Mouse (Mus musculus) intestine, postnatal 0 days (tissue): ENCODE measurements around the gene Farp2. TPM values are rescaled to one million over a fixed set of nuclear protein-coding genes. Genes with fewer than 3 reads are reported as not detected.

Experiments used
- ATAC-seq: fragments of 200-750 bp; cut with Nextera tagmentation; 2 replicates; pipeline ENCODE4 v1.8.0; 2017; ENCODE audit warnings: mild to moderate bottlenecking, moderate TSS enrichment, moderate library complexity
- H3K27ac ChIP-seq: fragments of 300-500 bp; sonication (generic); 2 replicates; pipeline ENCODE4 v1.5.1; 2014; ENCODE audit warnings: mild to moderate bottlenecking, low read depth, low read length, moderate library complexity
- H3K27me3 ChIP-seq: fragments of 300-500 bp; sonication (generic); replicated peaks from 2 replicates; pipeline ENCODE4 v1.6.1; 2014; ENCODE audit warnings: low read length, mixed read lengths; ENCODE audit not compliant: control insufficient read depth, insufficient read depth
- H3K36me3 ChIP-seq: fragments of 300-500 bp; sonication (generic); 2 replicates; pipeline ENCODE4 v1.6.1; 2014; ENCODE audit warnings: mild to moderate bottlenecking, moderate library complexity; ENCODE audit not compliant: control insufficient read depth, insufficient read depth
- H3K4me1 ChIP-seq: fragments of 300-500 bp; sonication (generic); replicated peaks from 2 replicates; pipeline ENCODE4 v1.6.1; 2014; ENCODE audit warnings: antibody characterized with exemption, low read length, mixed read lengths; ENCODE audit not compliant: control insufficient read depth, insufficient read depth
- H3K4me2 ChIP-seq: fragments of 300-500 bp; sonication (generic); replicated peaks from 2 replicates; pipeline ENCODE4 v1.6.1; 2014; ENCODE audit warnings: low read depth, mild to moderate bottlenecking, moderate library complexity
- H3K4me3 ChIP-seq: fragments of 300-500 bp; sonication (generic); 2 replicates; pipeline ENCODE4 v1.5.1; 2014; ENCODE audit warnings: low read depth, low read length
- H3K9ac ChIP-seq: fragments of 300-500 bp; sonication (generic); 2 replicates; pipeline ENCODE4 v1.6.1; 2014; ENCODE audit warnings: mild to moderate bottlenecking, low read depth, low read length
- H3K9me3 ChIP-seq: fragments of 300-500 bp; sonication (generic); 2 replicates; pipeline ENCODE4 v1.6.1; 2016; ENCODE audit warnings: mixed run types; ENCODE audit not compliant: control insufficient read depth
- CTCF ChIP-seq: sonication (generic); IDR thresholded peaks from 2 replicates; pipeline ENCODE4 v1.5.1; 2016; ENCODE audit warnings: low read depth, mild to moderate bottlenecking, control low read depth, antibody characterized with exemption, moderate library complexity
- WGBS: fragments of 180-500 bp; shearing (Covaris S2); extraction: QIAGEN DNeasy Blood & Tissue Kit; methylation state at CpG from one replicate; pipeline ENCODE4 v1.1.7; 2014; 5-methylcytosine and 5-hydroxymethylcytosine counted together
- polyA plus RNA-seq: library from polyadenylated mRNA; unstranded; fragments of >200 nt; fragmentation: Nextera tagmentation; extraction: Ambion mirVana; gene quantifications from 2 replicates; pipeline ENCODE4 v1.2.1, GENCODE M21; 2015

The Farp2 gene
- polyA plus RNA-seq, 1 experiment from 2014 or later, result 5.3 TPM

DNA sequence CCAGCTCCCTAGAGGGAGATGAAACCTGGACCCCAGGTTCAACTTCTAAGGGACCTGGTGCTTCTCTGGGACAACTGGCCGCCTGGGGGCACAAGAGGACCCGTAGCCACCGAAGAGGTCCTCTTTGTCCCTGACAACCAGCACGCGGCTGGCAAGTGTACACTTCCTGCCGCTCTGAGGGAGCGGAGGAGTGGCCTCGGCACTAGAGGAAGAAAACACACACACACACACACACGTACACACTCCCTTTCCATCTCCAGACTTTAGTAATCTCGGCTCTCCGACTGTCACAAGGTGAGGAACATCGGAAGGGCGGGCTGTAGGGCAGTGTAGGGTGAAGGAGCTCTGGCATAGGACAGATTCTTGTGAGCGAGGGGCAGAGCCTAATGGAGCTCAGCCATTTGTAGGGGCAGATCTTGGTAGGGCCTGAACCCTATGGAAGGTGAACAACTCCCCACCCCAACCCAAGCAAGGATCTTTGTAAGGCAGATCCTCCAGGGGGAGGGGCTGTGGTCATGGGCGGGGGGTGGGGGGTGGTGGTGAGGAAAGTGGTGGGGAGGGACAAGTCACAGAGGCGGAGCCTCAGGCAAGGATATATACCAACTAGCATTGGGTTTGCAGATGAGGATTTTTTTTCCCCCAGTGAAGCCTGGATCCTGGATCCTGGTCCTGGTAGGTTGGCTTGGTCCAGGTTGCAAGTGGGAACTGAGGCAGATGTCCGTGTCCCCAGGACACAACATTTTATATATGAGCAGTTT lies 157.1 kb downstream of the Farp2 start:
- no peaks in the 10 kb centered on the region for H3K9me3 ChIP-seq
- peak overlapping the region; percentile 76 for H3K4me2 ChIP-seq
- H3K9ac ChIP-seq, result peak overlapping the region; percentile 48
- H3K4me3 ChIP-seq, result peak overlapping the region; percentile 34
- H3K4me1 ChIP-seq, result peaks cover 16% of the 10 kb centered on the region
- WGBS, result 10% methylated on average over 17 of the region's 17 CpGs
- H3K27ac ChIP-seq, result peak overlapping the region; percentile 71; the same call in 1 of the 2 replicates
- no peaks in the 10 kb centered on the region for H3K36me3 ChIP-seq
- no peaks in the 10 kb centered on the region for H3K27me3 ChIP-seq
- peak; percentile 83 for ATAC-seq
- peak; percentile 94 for TF ChIP-seq CTCF

DNA sequence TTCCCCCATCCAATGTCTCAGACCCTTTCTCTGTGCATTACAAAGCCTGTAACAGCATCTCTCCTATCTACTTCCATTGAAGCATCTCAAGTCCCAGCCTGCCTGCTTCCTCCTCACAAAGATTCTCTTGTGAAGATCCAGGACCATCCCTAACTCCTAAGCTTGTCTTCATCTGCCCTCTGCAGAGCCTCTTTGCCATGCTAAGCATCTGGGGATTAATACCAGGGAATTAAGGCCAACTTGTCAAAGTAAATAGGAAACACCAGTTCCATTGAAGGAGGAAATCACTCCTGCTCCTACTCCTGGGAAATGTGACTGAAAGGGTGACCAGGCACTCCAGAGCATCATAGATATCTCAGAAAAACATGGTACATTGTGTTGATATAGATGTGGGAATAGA lies 158.1 kb downstream of the Farp2 start:
- H3K9me3 ChIP-seq, result no peaks in the 10 kb centered on the region
- no peaks in the 10 kb centered on the region for H3K27me3 ChIP-seq
- H3K4me3 ChIP-seq, result no peak overlapping the region
- ATAC-seq, result no peak
- H3K9ac ChIP-seq, result no peak overlapping the region
- no peak overlapping the region for H3K27ac ChIP-seq
- H3K4me2 ChIP-seq, result no peak overlapping the region
- no peaks in the 10 kb centered on the region for H3K36me3 ChIP-seq
- H3K4me1 ChIP-seq, result peaks cover 16% of the 10 kb centered on the region
- no peak for TF ChIP-seq CTCF

Other genes starting within 250 kb of the Farp2 start
- gene Mterf4, start 206.2 kb upstream of the Farp2 start, polyA plus RNA-seq, result 7.7 and 9.1 TPM in 2 replicates
- gene Ppp1r7, start 169.2 kb upstream of the Farp2 start, polyA plus RNA-seq, result 32.9 and 33.0 TPM in 2 replicates
- gene Pask, start 168.6 kb upstream of the Farp2 start, polyA plus RNA-seq, result 2.1 and 2.2 TPM in 2 replicates
- gene Ano7, start 138.1 kb upstream of the Farp2 start, polyA plus RNA-seq, result 1.7 TPM in 2 replicates
- gene Hdlbp, start 33.3 kb upstream of the Farp2 start, polyA plus RNA-seq, result 170 and 175 TPM in 2 replicates
- 116 and 121 TPM in 2 replicates for gene Stk25, start 146.6 kb downstream of the Farp2 start, polyA plus RNA-seq
- 54.4 and 57.2 TPM in 2 replicates for gene Bok, start 173.6 kb downstream of the Farp2 start, polyA plus RNA-seq
- 66.7 and 66.9 TPM in 2 replicates for gene Atg4b, start 239.4 kb downstream of the Farp2 start, polyA plus RNA-seq
- 56.6 and 59.0 TPM in 2 replicates for gene Thap4, start 242.8 kb downstream of the Farp2 start, polyA plus RNA-seq